Mouse (Mus musculus): ENCODE data around the gene Fam185a. TPM values are rescaled to one million over a fixed set of nuclear protein-coding genes. Genes with fewer than 3 reads are reported as not detected.

The Fam185a gene
- polyA plus RNA-seq, 1 experiment: 0.46 TPM

GRCm38 (mm10) chr5:21488506-21488905 lies 63.7 kb downstream of the Fam185a start:
- Histone ChIP-seq H3K27me3 (replicated peaks) (no peaks in the 10 kb centered on the region), H3K9me3 (no peaks in the 10 kb centered on the region), H3K4me3 (replicated peaks) (no peak overlapping the region), H3K36me3 (replicated peaks; ENCODE audit: low read length) (no peaks in the 10 kb centered on the region), H3K4me1 (peaks cover 10% of the 10 kb centered on the region)
- TF ChIP-seq GATA1 (IDR thresholded peaks at IDR 0.05; ENCODE audit: borderline replicate concordance, low read length) (no peak), FLI1 (IDR thresholded peaks at IDR 0.05; ENCODE audit: low read length) (no peak)

GRCm38 (mm10) chr5:21489135-21489534 lies 64.4 kb downstream of the Fam185a start:
- no peak overlapping the region for H3K4me3 ChIP-seq (replicated peaks)
- no peaks in the 10 kb centered on the region for H3K36me3 ChIP-seq (replicated peaks; ENCODE audit: low read length)
- no peaks in the 10 kb centered on the region for H3K9me3 ChIP-seq
- TF ChIP-seq FLI1 (IDR thresholded peaks at IDR 0.05; ENCODE audit: low read length): no peak
- no peaks in the 10 kb centered on the region for H3K27me3 ChIP-seq (replicated peaks)
- H3K4me1 ChIP-seq: peaks cover 10% of the 10 kb centered on the region

GRCm38 (mm10) chr5:21491469-21491868 lies 66.7 kb downstream of the Fam185a start:
- Histone ChIP-seq H3K27me3 (replicated peaks) (no peaks in the 10 kb centered on the region), H3K4me3 (replicated peaks) (no peak overlapping the region), H3K9me3 (no peaks in the 10 kb centered on the region), H3K36me3 (replicated peaks; ENCODE audit: low read length) (no peaks in the 10 kb centered on the region), H3K4me1 (peaks cover 21% of the 10 kb centered on the region)
- TF ChIP-seq GATA1 (IDR thresholded peaks at IDR 0.05; ENCODE audit: borderline replicate concordance, low read length) (no peak), FLI1 (IDR thresholded peaks at IDR 0.05; ENCODE audit: low read length) (no peak)

- no peak overlapping the region for H3K4me3 ChIP-seq (replicated peaks)
- H3K9me3 ChIP-seq: no peaks in the 10 kb centered on the region
- H3K4me1 ChIP-seq: peaks cover 22% of the 10 kb centered on the region
- no peaks in the 10 kb centered on the region for H3K27me3 ChIP-seq (replicated peaks)
- H3K36me3 ChIP-seq (replicated peaks; ENCODE audit: low read length): no peaks in the 10 kb centered on the region
- TF ChIP-seq GATA1 (IDR thresholded peaks at IDR 0.05; ENCODE audit: borderline replicate concordance, low read length) (no peak), FLI1 (IDR thresholded peaks at IDR 0.05; ENCODE audit: low read length) (no peak)
Measured at GRCm38 (mm10) chr5:21492213-21492612, 67.5 kb downstream of the Fam185a start.

- Histone ChIP-seq H3K9me3 (no peaks in the 10 kb centered on the region), H3K36me3 (replicated peaks; ENCODE audit: low read length) (no peaks in the 10 kb centered on the region), H3K27me3 (replicated peaks) (no peaks in the 10 kb centered on the region), H3K4me3 (replicated peaks) (no peak overlapping the region), H3K4me1 (peaks cover 20% of the 10 kb centered on the region)
- TF ChIP-seq GATA1 (IDR thresholded peaks at IDR 0.05; ENCODE audit: borderline replicate concordance, low read length) (no peak), FLI1 (IDR thresholded peaks at IDR 0.05; ENCODE audit: low read length) (no peak)
Measured at GRCm38 (mm10) chr5:21493294-21493999, 68.7 kb downstream of the Fam185a start.

- H3K9me3 ChIP-seq: no peaks in the 10 kb centered on the region
- H3K4me1 ChIP-seq: peaks cover 17% of the 10 kb centered on the region
- TF ChIP-seq GATA1 (IDR thresholded peaks at IDR 0.05; ENCODE audit: borderline replicate concordance, low read length) (no peak), FLI1 (IDR thresholded peaks at IDR 0.05; ENCODE audit: low read length) (no peak)
- no peaks in the 10 kb centered on the region for H3K36me3 ChIP-seq (replicated peaks; ENCODE audit: low read length)
- no peak overlapping the region for H3K4me3 ChIP-seq (replicated peaks)
- H3K27me3 ChIP-seq (replicated peaks): no peaks in the 10 kb centered on the region
Measured at GRCm38 (mm10) chr5:21494781-21495180, 70.0 kb downstream of the Fam185a start.

- Histone ChIP-seq H3K27me3 (replicated peaks) (peaks cover 3% of the 10 kb centered on the region), H3K36me3 (replicated peaks; ENCODE audit: low read length) (no peaks in the 10 kb centered on the region), H3K4me3 (replicated peaks) (no peak overlapping the region), H3K9me3 (no peaks in the 10 kb centered on the region), H3K4me1 (peaks cover 17% of the 10 kb centered on the region)
- TF ChIP-seq GATA1 (IDR thresholded peaks at IDR 0.05; ENCODE audit: borderline replicate concordance, low read length) (no peak), FLI1 (IDR thresholded peaks at IDR 0.05; ENCODE audit: low read length) (no peak)
Measured at GRCm38 (mm10) chr5:21496321-21496720, 71.6 kb downstream of the Fam185a start.

- peaks cover 3% of the 10 kb centered on the region for H3K27me3 ChIP-seq (replicated peaks)
- TF ChIP-seq GATA1 (IDR thresholded peaks at IDR 0.05; ENCODE audit: borderline replicate concordance, low read length) (no peak), FLI1 (IDR thresholded peaks at IDR 0.05; ENCODE audit: low read length) (no peak)
- no peak overlapping the region for H3K4me3 ChIP-seq (replicated peaks)
- no peaks in the 10 kb centered on the region for H3K9me3 ChIP-seq
- H3K4me1 ChIP-seq: peaks cover 17% of the 10 kb centered on the region
- no peaks in the 10 kb centered on the region for H3K36me3 ChIP-seq (replicated peaks; ENCODE audit: low read length)
Measured at GRCm38 (mm10) chr5:21496881-21497280, 72.1 kb downstream of the Fam185a start.

- TF ChIP-seq GATA1 (IDR thresholded peaks at IDR 0.05; ENCODE audit: borderline replicate concordance, low read length) (no peak), FLI1 (IDR thresholded peaks at IDR 0.05; ENCODE audit: low read length) (no peak)
- Histone ChIP-seq H3K27me3 (replicated peaks) (peaks cover 3% of the 10 kb centered on the region), H3K4me1 (peaks cover 17% of the 10 kb centered on the region), H3K4me3 (replicated peaks) (no peak overlapping the region), H3K36me3 (replicated peaks; ENCODE audit: low read length) (no peaks in the 10 kb centered on the region), H3K9me3 (no peaks in the 10 kb centered on the region)
Measured at GRCm38 (mm10) chr5:21498490-21498889, 73.7 kb downstream of the Fam185a start.

- TF ChIP-seq GATA1 (IDR thresholded peaks at IDR 0.05; ENCODE audit: borderline replicate concordance, low read length): no peak
- Histone ChIP-seq H3K9me3 (no peaks in the 10 kb centered on the region), H3K4me3 (replicated peaks) (no peak overlapping the region), H3K36me3 (replicated peaks; ENCODE audit: low read length) (no peaks in the 10 kb centered on the region), H3K4me1 (peaks cover 17% of the 10 kb centered on the region), H3K27me3 (replicated peaks) (peaks cover 3% of the 10 kb centered on the region)
Measured at GRCm38 (mm10) chr5:21498925-21499324, 74.2 kb downstream of the Fam185a start.

All from megakaryocyte, embryonic 14.5 days (primary cell).